Mouse (Mus musculus) urinary bladder, adult 2 months (tissue): ENCODE measurements around the gene Slc2a4. TPM values are rescaled to one million over a fixed set of nuclear protein-coding genes. Genes with fewer than 3 reads are reported as not detected.
A peak's percentile ranks its signal among the peaks of the same experiment; 100 is the strongest.
"Not testable (repeated sequence)": the region's sequence is repeated elsewhere in the genome, so short reads cannot be mapped to it uniquely, and the experiment has no call there.

Source experiments
- DNase-seq: peaks from one replicate; pipeline ENCODE4 v3.0.0; 2022; ENCODE audit warnings: low spot score
- polyA plus RNA-seq: library from polyadenylated mRNA; depleted of rRNA; stranded (reverse); fragments of >200 nt; gene quantifications from 2 replicates; pipeline ENCODE4 v1.2.3, GENCODE M21; 2012

Gene Slc2a4
- polyA plus RNA-seq, 1 experiment = 146 TPM

DNA sequence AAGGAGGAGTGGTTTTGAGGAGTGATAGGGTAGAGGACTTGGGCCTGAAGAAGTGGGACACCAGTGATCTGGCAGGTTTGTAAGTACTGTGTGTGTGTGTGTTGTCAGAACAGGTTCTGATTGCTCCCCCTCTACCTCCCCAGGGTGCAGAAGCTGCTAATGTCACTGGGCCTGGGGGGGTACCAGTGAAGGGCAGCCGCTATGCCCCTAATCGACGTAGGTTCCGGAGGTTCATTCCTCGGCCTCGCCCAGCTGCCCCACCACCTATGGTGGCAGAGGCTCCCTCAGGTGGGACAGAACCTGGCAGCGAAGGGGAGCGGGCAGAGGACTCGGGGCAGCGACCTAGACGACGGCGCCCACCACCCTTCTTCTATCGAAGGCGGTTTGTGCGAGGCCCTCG lies 8.3 kb downstream of the Slc2a4 start:
- DNase-seq = no peak

DNA sequence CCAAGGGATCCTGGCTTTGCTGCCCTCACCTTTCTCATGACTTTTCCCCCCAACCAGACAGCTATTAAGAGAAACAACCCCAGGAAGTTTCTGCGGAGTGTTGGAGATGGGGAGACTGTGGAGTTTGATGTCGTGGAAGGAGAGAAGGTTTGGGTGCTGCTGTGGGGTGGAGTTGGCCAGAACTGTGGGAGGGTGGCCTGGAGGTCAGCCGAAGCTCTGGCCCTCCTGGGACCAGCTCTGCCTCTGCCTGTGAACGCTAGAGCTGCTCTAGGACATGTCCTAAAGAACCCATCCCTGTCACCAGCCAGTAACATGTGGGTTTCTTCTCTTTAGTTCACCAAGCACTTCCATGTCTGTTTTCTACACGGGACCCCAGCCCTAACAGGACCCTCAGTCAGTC lies 8.8 kb downstream of the Slc2a4 start:
- no peak for DNase-seq

DNA sequence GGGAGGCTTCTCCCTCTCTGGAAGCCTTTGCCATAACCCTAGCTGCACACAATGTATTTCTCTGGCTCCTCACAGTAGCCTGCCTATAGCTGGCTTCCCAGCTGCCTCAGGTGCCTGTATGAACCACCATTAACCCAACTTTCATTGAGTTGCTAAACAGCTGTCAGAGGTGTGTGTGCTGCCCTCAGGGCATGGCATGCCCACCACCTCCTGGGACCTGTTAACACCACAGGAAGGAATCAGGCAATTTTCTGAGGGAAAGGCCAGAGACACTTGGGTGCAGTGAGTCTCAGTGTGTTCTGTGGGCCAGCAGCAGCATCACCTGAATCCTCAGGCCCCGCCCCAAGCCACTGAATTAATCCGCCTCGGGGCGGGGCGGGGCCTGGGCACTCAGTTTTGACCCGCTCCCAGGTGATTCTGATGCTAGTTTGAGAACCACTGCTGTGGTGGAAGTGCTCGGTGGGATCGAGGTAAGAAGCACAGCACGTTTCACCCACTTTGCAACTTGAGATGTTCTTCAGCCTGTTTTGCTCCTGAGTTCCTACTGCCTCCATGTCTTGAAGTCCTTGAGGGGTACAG lies 9.5 kb downstream of the Slc2a4 start:
- DNase-seq = no peak

DNA sequence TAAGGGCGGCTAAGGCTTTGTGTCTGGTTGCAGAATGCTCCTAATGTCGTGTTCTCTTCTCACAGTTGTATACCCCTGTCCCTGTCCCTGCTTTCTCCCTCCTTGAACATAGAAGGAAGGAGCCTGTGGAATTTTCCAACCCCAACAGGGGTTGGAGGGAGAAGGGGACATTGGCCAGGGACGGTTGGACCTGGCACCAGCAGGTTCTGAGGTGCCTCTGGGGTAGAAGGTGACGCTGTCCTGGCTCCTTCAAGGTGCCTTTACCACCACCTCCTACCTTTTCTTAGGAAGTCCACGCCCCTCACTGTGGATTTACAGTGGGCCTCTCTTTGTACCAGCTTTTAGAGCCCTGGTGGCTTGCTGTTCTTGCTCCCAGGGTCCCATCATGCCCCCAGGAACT lies 10.2 kb downstream of the Slc2a4 start:
- DNase-seq = no peak

DNA sequence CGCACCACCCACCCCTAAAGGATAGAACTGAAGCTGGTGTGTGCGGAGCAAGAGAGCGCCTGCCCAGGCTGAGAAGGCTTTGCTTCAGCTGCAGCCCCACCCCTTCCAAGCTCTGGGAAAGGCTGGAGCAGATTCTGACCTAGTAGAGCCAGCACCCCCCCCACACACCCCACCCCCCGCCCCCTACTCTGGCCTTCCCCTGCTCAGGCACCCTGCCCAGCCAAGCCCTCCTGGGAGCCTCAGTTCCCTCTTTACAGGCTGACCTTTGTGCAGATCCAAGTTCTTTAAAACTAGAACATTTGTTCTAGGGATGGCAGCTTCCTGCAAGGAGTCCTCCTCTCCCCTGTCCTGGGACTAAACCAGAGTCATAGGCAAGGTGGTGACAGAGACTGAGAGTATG lies 10.6 kb downstream of the Slc2a4 start:
- DNase-seq = no peak

DNA sequence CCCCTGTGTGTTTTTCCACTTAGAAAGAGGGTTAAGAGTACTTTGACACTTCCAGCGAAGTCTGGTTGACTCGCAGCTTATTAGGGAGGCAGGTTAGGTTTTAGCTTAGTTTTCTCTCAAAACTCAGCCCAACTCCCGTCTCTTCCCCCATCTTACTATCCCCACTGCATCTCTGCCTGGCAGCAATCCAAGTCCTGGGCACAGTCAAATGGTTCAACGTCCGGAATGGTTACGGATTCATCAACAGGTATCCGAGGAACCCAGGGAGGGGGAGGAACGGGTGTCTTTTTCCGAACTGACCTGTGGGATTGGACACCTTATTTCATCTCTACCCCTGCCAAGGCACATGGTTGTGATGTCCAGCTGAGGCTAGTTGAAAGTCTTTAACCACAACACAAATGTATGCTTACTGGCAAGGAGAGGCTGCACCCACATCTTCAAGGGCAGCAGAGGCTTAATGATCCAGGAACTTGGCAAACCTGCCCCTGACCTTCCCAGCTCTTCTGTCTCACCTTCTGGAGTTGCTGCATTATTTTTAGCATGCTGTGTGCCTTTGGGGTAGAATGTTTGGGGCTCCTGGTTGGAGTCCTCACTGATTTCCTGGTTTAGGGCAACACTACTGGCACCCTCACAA lies 11.2 kb downstream of the Slc2a4 start:
- no peak for DNase-seq

DNA sequence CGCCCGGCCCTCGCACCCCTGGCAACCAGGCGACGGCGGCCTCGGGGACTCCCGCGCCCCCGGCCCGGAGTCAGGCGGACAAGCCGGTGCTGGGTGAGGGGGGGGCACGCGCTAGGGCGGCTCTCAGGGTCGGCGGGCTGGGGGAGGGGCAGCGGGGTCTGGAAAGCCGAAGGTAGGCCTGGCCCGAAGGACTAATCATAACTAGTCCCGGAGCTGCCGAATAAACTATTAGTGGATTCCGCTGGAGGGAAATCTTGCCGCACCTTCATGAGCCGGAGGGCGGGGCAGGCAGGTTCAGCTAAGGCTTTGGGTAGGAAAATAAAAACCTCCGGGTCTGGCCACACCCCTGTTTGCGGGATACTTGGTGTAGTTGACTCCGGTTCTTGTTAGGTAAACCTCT lies 11.8 kb downstream of the Slc2a4 start:
- DNase-seq = no peak

DNA sequence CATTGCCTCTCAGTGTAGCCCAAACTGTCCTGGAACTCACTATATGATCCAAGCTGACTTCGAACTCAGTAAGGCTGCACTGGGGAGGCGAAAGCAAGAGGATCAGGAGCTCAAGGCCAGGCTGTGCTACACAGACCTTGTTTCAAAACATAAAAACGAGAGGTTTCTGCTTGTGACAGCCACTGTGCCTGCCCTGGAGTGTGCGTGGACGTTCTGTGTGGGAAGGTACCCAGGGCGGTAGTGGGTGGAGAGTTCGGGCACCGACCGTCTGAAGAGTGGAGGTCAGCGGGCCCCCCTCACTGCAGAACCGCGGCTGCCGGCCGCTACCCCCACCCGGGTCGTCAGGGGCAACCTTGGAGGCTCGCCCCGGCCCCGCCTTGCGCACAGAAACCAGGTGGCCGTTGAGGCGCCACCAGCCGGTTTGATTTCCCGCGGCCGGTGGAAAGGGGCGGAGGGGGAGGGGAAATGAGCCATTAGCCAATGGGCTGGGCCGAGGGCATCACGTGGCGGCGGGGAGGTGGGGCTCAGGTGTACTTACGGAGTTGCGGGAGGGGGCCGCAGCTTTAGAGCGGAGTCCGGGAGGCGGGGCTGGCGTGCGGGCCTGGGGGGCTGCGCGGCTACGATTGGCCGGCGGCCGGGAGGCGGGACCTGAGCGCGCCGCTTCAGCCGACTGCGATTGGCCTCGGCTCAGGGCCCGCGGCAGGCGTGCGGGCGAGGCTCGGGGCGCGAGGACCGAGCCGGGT lies 12.7 kb downstream of the Slc2a4 start, which contains the start of gene Ybx2:
Ybx2 (plus strand) TSS at position 660 of the 743 bp plus-strand sequence.
- DNase-seq = peak; percentile 80

DNA sequence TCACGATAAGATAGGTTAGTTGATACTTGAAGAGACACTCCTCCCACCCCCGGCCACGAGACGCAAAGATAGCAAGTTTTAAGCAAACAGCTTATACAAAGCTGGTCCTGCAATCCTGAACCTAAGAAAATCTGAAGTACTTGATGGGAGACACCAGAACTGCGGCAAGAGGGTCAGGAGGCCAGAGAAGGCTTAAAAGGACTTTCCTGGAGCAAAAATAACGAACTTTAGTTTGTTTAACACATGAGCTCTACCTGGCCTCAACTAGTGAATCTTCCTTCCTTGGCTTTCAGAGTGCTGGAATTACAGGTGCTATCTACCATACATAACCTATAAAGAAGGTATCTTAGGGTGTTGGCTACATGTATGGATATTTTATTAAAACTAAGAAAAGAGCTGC lies 13.3 kb downstream of the Slc2a4 start:
- DNase-seq = no peak

DNA sequence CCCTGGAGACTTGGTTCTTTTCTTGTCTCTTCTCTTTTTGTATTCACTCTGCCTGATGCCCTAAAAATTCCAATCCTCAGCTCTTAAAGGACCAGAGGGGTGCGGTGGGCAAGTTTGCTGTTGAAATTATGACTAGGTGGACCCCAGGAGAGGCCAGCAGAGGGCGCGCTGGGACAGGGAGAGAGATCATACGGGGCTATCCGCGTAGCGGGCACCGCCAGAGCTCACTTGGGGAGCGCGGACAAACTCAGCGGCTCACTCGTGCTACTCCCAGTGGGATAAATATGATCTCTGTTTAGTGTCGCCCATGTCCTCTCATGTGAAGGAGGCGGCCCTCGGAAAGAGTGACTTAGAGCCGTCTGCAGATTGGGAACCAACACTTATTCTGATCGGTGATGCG lies 13.8 kb downstream of the Slc2a4 start:
- DNase-seq = peak; percentile 89

DNA sequence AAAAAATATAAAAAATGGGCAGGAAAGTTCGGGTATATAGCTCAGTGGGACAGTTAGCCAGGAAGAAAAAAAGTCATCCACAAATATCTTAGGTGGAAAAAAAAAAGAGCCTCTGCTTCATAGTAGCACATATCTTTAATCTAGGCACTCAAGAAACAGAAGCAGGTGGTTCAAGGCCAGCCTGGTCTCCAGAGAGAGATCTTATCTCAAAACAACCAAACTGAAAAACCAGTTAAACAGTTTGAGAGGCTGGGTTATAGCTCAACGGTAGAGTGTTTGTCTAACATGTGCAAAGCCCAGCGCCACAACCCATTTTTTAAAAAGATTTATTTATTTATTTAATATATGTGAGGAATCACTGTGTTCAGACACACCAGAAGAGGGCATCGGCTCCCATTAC lies 14.9 kb downstream of the Slc2a4 start:
- no peak for DNase-seq

DNA sequence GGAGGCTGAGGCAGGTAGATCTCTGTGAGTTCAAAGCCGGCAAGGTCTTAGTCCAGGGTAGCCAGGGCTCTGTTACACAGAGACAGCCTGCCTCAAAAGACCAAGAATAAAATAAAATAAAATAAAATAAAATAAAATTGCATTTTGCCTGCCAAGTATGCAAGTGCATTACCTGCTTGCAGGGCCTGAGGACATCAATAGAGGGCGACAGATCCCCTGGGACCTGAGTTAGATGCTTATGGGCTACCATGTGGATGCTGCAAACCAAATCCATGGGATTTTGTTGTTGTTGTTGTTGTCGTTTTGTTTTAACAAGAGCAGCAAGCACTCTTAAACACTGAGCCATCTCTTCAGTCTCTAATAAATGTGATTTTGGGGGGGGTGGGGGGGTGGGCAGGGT lies 15.7 kb downstream of the Slc2a4 start:
- DNase-seq = no peak

DNA sequence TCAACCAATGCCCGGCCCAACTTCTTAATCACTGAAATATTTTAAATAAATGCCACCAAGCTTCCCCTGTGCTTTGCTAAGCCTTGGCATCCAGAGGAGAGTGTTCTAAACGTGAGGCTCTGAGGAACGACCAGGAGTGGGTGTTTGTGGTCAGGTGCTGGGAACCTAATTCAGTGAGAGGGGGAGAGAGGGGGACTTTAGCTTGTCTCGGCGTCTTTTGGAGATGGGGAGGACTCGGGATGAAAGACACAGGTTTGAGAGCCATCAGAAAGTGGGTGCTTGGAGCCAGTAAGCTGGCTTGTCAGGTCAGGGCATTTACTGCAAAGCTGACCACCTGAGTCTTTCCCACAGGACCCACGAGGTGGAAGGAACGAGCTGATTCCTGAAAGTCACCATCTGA lies 16.2 kb downstream of the Slc2a4 start:
- no peak for DNase-seq

DNA sequence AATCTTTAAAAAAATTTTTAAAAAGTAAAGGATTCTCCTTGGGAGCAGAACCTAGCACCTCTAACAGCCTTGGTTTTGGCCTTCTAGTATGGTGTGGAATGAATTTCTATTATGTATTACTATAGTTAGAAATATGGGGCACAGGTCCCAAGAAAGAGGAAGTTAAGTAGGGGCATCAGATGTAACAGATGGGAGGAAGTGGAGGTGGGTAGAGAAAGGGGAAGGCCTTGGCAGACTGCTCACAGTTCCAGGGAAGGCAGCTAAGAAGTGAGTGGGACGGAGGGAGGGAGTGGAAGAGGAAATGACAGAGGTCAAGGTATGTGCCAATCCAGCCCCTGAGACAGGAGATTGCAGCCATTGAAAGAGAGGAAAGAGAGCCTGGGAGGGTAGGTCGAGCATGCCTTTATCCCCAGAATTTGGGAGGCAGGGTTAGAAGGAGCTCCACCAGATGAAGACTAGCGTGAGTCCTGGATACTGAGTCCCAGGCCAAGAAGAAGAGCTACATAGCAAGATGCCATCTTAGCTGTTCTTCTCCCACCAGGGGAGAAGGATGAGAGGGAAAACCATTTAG lies 16.9 kb downstream of the Slc2a4 start:
- DNase-seq = no peak

DNA sequence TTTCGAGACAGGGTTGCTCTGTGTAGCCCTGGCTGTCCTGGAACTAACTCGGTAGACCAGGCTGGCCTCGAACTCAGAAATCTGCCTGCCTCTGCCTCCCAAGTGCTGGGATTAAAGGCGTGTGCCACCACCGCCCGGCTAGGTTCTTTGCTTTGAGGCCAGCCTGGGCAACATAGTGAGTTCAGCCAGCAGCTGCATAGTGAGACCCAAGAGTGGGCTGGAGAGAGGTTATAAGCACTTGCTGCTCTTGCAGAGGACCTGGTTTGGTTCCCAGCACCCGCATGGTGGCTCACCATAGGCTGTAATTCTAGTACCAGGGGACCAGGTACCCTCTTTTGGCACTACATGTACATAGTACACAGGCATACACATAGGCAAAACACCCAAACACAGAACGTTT lies 17.8 kb downstream of the Slc2a4 start:
- not testable (repeated sequence) for DNase-seq

DNA sequence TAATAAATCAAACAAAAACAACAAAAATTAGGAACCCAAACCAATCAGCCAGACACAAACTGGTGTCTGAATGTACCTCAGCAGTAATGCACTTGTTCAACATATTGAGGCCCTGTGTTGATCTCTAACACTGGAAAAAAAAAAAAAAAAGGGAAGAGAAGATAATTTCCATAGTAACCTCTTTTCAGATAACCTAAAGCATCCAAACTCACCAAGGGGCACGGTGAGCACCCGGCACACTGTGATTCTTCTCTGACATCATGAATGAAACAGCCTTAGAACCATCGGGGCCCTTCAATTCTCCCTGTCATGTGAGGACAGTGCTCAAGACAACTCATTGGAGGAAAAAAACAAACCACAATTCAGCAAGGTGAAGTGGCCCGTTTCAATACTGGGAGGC lies 18.3 kb downstream of the Slc2a4 start:
- DNase-seq = no peak

DNA sequence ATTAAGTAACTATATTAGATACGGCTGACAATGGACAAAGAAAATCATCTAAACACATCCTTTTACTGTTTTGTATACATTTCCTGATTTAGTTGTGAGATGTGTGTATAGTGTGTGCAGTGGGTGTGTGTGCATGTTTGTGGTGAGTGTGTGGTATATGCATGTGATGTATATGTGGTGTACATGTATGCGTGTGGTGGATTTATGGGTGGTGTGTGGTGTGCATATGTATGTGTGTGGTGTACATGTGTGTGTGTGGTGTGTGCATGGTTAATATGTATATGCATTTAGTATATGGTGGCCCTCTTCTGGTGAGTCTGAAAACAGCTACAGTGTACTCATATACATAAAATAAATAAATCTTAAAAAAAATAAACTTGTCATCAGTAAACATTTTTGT lies 20.5 kb downstream of the Slc2a4 start:
- no peak for DNase-seq

DNA sequence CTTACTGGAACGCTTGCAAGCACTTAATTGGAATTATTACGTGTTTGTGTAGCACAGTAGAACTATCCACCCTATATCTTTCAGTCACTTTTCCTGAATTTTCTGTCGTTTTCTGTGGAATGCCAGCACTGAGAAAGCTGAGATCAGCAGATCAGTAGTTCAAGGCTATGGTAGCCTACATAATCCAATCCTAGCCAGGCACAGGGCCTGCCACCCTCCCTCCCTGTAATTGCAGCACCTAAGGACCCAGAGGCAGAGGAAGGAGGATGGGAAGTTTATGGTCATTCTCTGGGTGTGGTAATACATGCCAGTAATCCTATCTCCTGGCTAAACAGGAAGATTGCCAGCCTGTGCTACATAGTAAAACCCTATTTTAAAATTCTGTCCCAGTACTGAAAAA lies 25.2 kb downstream of the Slc2a4 start:
- DNase-seq = no peak

DNA sequence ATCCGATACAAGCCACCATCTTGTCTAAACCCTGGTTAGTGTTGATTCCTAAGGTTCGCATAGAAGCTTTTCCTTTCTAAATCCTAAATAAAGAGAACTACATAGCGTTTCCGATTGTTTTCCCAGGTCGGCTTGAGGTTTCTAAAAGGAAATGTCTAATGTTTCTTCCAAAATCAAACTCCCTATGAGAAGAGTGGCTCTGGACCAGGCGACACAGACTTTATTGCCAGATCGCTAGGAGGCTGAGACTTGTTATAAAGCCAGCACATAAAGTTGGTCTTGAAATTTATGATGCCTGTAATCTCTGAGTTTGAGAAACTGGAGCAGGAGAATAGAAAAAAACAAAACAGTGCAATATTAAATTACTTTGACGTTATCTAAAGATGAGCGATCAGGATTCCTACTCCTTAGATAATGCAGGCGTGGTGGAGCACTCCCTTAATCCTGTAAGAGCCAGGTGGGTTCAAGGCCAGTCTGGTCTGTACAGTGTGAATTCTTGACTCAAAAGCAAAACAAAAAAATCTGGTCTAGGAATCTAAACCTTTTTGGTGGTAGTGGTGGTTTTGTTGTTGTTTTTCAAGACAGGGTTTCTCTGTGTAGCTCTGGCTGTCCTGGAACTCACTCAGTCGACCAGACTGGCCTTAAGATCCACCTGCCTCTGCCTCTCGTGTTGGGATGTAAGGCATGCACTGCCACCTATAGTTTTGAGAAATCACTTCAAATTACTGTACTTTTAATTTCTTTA lies 25.8 kb downstream of the Slc2a4 start:
- DNase-seq = no peak

DNA sequence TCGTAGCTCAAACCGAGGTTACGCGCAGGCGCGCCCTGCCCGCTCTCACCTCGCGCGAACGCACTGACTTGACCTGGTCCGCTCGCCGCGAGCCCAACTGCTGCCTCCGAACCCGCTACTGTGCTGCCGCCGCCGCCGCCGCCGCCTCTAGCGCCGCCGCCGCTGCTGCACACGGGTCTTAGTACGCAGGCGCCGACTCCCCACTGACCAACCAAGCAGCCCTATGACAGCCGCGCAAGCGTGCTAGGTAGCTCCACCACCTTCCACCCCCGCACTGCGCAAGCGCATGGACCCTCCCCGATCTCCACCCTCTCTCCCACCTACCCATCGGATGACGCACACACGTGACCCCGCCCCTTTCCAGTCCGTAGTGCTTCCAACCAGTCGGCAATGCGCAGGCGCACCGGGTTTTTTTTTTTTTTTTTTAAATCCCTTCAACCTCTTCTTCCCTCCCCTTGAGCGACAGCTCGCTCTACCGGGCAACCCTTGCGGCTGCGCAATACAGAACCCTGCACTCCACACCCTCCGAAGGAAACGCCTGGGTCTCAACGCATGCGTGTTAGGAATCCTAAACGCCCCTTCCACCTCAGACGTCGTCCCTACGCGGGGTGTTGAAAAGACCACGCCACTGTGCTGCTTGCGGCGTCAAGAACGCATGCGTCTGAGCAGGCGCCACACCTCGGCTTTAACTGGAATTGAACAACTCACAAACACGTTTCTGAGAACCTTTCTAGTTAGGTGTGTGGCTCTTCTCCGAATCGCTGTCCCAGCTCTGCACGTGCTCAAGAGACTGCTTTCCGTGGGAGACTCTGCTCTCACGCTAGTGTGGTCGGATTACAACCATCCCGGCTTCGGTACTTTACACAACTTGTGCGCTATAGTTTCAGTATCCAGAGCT lies 26.6 kb downstream of the Slc2a4 start, which contains the start of gene Eif5a:
Eif5a (minus strand) TSS at position 845 of the 898 bp plus-strand sequence.
- DNase-seq = peak; percentile 100
